Mouse (Mus musculus) heart, postnatal 25 days (tissue): Measurements from ENCODE around the gene Nagpa. TPM values are rescaled to one million over a fixed set of nuclear protein-coding genes. Genes with fewer than 3 reads are reported as not detected.

Source experiments
- DNase-seq: peaks from one replicate; pipeline ENCODE4 v3.0.0; 2022; ENCODE audit warnings: low spot score
- intact Hi-C: fragments of 180-260 bp; cut with DNase I; formaldehyde crosslinking; loops from one replicate; pipeline ENCODE4 v1.15.1; 2025
- total RNA-seq, 2 experiments: library from RNA; stranded (reverse); gene quantifications; 2 replicates each; pipeline ENCODE4 v1.2.3; 2021

Nagpa gene
- total RNA-seq, 2 experiments from 2014 or later = 11.7 to 15.4 TPM

GRCm38 (mm10) chr16:5205431-5205970, 1.7 kb upstream of the Nagpa start:
- no peak for DNase-seq
- intact Hi-C loops = no loop called here

DNA sequence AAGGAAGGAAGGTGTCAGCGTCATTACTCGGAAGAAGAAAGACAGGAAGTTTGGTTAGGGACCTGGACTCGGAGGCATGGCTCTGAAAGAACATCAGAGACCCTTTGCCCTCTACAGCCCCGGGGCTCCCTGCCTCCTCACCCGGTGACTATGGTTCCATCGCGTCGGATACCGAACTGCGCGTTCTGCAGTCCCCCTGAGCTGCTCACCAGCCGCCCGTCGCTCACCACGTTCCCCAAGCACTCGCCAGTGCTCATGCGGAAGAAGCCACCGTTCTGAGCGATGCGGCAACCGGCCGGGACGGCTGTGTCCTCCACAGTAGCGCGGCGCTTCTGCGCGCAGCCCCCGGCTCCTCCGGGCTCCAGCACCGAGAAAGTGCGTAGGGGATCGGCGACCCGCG, 612 bp downstream of the Nagpa start:
- DNase-seq = no peak
- intact Hi-C loops = loop anchor here (2.0 to 5.0 kb wide), 2 partner anchors 52 to 269 kb away; partner anchors contain the start of gene Eef2kmt

DNA sequence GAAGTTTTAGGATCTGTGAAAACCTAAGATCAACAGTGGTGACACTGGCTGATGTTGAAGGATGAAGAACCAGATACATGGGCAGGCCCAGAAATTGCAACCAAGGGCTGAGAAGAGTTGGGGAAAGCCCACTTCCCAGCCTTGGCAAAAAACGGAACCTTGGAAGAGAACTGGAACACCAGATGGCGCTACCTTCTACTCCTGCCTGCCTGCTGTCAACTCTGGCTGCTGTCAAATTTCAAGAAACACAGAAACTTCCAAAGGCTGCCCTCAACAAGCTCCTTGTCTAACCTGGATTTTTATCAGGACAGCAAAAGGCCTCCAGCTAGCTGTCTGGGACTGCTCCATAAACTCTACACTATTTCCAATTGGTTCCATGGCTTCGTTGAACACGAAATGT, 1.1 kb downstream of the Nagpa start:
- no peak for DNase-seq
- intact Hi-C loops = loop anchor here (1.0 to 5.0 kb wide), 3 partner anchors 42 to 270 kb away; partner anchors contain the start of gene Eef2kmt

GRCm38 (mm10) chr16:5195080-5195479, 8.7 kb downstream of the Nagpa start:
- intact Hi-C loops = no loop called here
- DNase-seq = no peak

GRCm38 (mm10) chr16:5186234-5186633, 17.6 kb downstream of the Nagpa start:
- DNase-seq = no peak
- intact Hi-C loops = no loop called here

GRCm38 (mm10) chr16:5185691-5186090, 18.1 kb downstream of the Nagpa start:
- no peak for DNase-seq
- intact Hi-C loops = no loop called here

GRCm38 (mm10) chr16:5184956-5185355, 18.9 kb downstream of the Nagpa start:
- intact Hi-C loops = no loop called here

GRCm38 (mm10) chr16:5184101-5184500, 19.7 kb downstream of the Nagpa start:
- DNase-seq = no peak
- intact Hi-C loops = no loop called here

More at GRCm38 (mm10) chr16:5184956-5185355, 18.9 kb downstream of the Nagpa start:
- no peak for DNase-seq

- DNase-seq = no peak
Observed at GRCm38 (mm10) chr16:5183310-5183975, 20.4 kb downstream of the Nagpa start.

GRCm38 (mm10) chr16:5172636-5173035, 31.2 kb downstream of the Nagpa start:
- intact Hi-C loops = no loop called here
- DNase-seq = no peak

More at GRCm38 (mm10) chr16:5183310-5183975, 20.4 kb downstream of the Nagpa start:
- intact Hi-C loops = no loop called here

DNA sequence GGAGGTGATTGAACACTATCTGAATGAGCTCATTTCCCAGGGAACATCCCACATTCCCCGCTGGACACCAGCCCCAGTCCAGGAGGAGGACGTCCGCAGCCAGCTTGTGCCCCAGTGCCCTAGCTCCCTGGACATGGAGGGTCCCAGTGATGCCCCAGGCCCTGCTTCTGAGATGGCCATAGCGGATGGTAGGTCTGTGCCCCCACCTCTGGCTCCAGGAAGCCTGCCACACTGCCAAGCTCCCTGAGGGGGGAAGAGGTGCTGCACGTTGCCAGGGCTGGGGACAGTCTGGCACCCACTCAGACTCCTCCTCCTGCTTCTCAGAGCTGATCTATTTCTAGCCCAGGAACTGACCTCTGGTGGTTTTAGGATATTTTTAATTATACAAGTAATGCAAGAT, 35.0 kb downstream of the Nagpa start:
- intact Hi-C loops = no loop called here
- DNase-seq = no peak

DNA sequence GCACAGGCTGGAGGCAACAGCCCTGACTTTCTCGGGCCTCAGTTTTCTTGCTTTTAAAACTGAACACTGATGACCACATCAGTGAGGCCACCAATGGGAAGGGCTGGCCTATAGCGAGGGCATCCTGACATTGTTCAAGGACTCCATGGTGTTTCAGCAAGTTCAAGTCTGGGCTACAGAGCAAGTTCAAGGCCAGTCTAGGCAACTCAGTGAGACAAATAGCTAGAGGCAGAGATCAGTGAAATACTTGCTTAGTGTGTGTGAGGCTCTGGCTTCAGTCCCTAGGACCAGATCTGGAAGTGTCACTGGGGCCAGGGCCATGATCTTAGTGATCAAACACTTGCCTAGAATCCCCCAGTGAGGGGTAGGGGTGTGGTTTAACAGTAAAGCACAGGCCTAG, 35.8 kb downstream of the Nagpa start:
- no peak for DNase-seq
- intact Hi-C loops = no loop called here

- DNase-seq = no peak
- intact Hi-C loops = no loop called here
Observed at GRCm38 (mm10) chr16:5164327-5164726, 39.5 kb downstream of the Nagpa start.

- no peak for DNase-seq
- intact Hi-C loops = no loop called here
Observed at GRCm38 (mm10) chr16:5159248-5159647, 44.6 kb downstream of the Nagpa start.

DNA sequence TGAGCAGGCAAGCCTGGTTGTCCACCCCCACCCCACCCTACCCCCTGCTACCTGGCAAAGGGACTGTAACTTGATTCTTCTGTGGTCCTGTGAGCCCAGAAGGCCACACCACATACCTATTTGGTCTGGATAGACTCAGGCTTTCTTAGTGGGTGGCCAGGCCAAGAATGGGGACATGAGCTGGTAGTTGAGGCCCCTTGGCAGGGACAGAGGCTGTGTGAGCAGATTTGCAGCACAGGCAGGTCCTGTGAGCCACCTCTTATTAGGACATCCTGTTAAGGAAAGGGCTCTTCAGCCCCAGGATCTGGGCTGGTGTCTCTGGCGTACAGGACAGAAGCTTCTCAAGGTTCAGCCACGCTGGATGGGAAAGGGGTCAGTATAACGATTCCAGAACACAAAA, 46.7 kb downstream of the Nagpa start:
- intact Hi-C loops = no loop called here
- no peak for DNase-seq

DNA sequence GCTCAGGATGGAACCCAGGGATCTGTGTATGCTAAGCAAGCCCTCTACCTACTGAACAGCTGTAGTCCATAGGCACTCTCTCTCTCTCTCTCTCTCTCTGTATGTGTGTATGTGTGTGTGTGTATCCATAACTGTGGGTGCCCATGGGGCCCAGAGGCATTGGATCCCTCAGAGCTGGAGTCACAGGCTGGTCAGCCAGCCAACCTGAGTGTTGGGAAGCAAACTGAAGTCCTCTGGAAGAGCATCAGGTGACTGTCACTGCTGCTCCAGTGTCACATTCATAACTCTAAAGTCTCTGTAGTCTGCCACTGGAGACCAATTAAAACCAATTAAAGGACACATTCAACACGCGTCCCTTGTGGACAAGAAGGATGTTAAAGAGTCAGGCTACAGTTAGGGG, 47.3 kb downstream of the Nagpa start:
- DNase-seq = no peak
- intact Hi-C loops = no loop called here

DNA sequence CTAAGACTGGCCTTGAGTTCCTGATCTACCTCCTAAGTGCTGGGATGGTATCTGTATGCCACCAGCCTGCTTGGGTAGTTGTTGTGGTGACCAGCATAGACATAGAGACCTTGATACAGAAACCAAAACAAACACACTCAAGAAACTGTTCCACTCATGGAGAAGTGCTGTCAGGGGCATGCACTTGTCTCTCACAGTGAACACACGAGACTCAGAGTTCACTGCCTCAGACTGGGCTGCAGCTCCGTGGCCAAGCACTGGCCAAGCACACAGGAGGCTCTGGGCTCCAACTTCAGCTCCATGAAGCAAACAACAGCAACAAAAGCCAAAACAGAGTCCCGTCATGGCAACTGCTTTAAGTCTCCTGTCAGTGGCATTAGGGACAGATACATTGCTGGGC, 48.8 kb downstream of the Nagpa start:
- no peak for DNase-seq
- intact Hi-C loops = no loop called here

GRCm38 (mm10) chr16:5153299-5154026, 50.3 kb downstream of the Nagpa start:
- intact Hi-C loops = no loop called here
- DNase-seq = no peak

- intact Hi-C loops = no loop called here
Observed at GRCm38 (mm10) chr16:5150544-5150943, 53.3 kb downstream of the Nagpa start.

DNA sequence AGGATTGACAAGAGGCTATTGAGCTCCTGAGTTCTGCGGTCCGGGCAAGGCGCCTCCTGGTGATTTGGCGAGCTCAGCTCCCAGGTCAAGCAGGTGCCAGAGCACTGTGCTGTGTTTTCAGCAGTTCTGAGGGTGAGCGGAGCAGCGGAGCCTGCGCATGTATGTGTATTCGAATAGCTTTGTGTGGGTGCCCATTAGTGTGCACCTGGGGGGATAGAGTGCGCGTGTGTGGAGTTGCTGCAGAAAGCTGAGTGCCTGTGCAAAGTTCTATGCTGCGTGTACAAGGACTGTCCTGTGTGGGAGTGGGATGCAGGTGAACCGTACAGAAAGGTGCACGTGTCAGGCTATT, 56.8 kb downstream of the Nagpa start, which contains the start of gene Sec14l5:
Gene Sec14l5 (plus strand): TSS at position 73 of the 349 bp plus-strand sequence.
- intact Hi-C loops = loop anchor here (5.0 to 10.0 kb wide), 2 partner anchors 285 to 472 kb away; partner anchors contain the start of gene Coro7
- DNase-seq = no peak

More at GRCm38 (mm10) chr16:5150544-5150943, 53.3 kb downstream of the Nagpa start:
- no peak for DNase-seq
